Mouse (Mus musculus) cortical plate, adult 2 months (tissue): Measurements from ENCODE around the gene Zfp771.

Experiments used
- CTCF ChIP-seq: fragments of 200-500 bp; IDR thresholded peaks from 2 replicates; pipeline ENCODE4 v1.5.1; 2011; ENCODE audit warnings: mild to moderate bottlenecking, control low read depth, low read length; ENCODE audit not compliant: insufficient read depth; ENCODE audit errors: extremely low read depth
- POLR2A ChIP-seq: fragments of 200-500 bp; IDR thresholded peaks from 2 replicates; pipeline ENCODE4 v1.6.1; 2011; ENCODE audit warnings: mild to moderate bottlenecking, low read length, control low read depth; ENCODE audit not compliant: insufficient read depth; ENCODE audit errors: extremely low read depth

DNA sequence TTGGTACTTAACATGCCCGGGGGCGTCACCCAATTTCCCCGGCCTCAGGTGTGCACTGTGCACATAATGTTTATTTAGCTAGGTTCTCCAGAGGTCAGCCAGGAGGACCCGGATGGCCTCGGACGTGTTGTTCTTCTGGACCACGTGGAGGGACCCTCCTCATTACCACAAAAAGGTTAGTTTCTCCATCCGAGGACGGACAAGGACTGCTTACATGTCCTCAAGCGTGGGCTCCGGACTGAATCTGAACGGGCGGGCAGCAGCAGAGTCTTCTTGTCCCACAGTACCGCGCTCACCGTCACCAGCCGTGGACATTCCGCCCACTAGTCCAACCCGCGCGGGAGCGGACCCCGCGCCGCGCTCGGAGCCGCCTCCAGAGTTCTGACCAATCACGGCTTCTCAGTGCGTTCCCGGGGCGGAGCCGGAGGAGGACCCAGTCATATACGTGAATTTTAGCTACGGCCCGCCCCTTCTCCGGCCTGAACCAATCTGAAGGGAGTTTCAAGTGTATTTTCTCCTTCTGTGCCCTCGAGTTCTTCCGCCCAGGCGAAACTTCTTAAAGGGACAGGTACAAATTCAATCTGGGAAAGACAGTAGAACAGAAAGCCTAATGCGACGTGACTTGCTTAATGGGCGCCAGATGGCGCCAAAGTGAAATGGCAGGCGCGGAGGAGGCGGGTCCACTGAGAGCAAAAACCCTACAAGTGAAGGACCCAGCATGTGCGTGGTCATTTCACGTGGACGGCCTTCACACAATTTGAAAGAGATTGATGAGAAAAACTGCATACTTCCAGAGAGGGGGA lies 16.4 kb downstream of the Zfp771 start, which contains the start of gene Dctpp1:
- TF ChIP-seq CTCF (peak; percentile 78), POLR2A (peak; percentile 75)
